Mouse (Mus musculus): ENCODE measurements at regions not wholly inside any gene's neighbourhood (a gene's known extent, or its start where the extent isn't known, plus 50 kb on each side); places are given as distances from the start of the nearest gene placed in this dataset.

GRCm38 (mm10) chr12:25365600-25366267, 268.8 kb upstream of the Id2 start:
- Histone ChIP-seq H3K4me1 (ENCODE audit: insufficient read depth, low read length) (no peaks in the 10 kb centered on the region), H3K27ac (no peak overlapping the region), H3K4me2 (ENCODE audit: low read depth, low read length) (no peak overlapping the region), H3K4me3 (ENCODE audit: low read length) (no peak overlapping the region), H3K27me3 (ENCODE audit: insufficient read depth, low read length) (no peaks in the 10 kb centered on the region), H3K9me3 (ENCODE audit: low read length) (no peaks in the 10 kb centered on the region), H3K9ac (replicated peaks; ENCODE audit: low read length) (no peak overlapping the region), H3K36me3 (ENCODE audit: insufficient read depth, low read length) (no peaks in the 10 kb centered on the region)
- DNase-seq (ENCODE audit: low spot score), result no peak
- 73% methylated on average over 3 of the region's 3 CpGs for WGBS
- no peak for ATAC-seq
- no peak for TF ChIP-seq CTCF (IDR thresholded peaks at IDR 0.05; ENCODE audit: low read depth)

- Histone ChIP-seq H3K4me1 (ENCODE audit: insufficient read depth, low read length) (no peaks in the 10 kb centered on the region), H3K27me3 (ENCODE audit: insufficient read depth, low read length) (no peaks in the 10 kb centered on the region), H3K27ac (no peak overlapping the region), H3K36me3 (ENCODE audit: insufficient read depth, low read length) (no peaks in the 10 kb centered on the region), H3K9me3 (ENCODE audit: low read length) (no peaks in the 10 kb centered on the region), H3K4me3 (ENCODE audit: low read length) (no peak overlapping the region), H3K9ac (replicated peaks; ENCODE audit: low read length) (no peak overlapping the region), H3K4me2 (ENCODE audit: low read depth, low read length) (no peak overlapping the region)
- ATAC-seq (no peak), DNase-seq (ENCODE audit: low spot score) (no peak)
- no peak for TF ChIP-seq CTCF (IDR thresholded peaks at IDR 0.05; ENCODE audit: low read depth)
- 63% methylated on average over 7 of the region's 7 CpGs for WGBS
Measured at GRCm38 (mm10) chr12:25364966-25365568, 268.1 kb upstream of the Id2 start.

DNA sequence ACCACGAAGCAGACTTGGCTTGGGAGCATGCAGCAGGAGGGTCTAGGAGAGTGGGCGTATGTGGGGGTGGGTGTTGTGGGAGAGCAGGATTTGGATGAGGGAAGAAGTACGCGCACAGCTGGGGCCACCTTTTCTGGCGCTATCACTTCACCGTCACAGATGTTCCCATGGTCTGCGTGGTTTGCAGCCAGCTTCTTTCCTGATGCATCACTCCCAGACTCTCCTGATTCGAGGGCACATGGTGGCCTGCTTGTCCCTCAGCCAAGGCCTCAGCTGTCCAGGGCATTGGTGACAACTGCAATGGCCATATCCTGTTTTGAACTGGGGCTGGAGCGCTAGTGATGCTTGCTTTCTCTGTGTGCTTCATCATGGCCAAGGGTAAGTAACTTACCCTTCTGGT, 266.9 kb upstream of the Id2 start:
- no peak for DNase-seq (ENCODE audit: low spot score)

DNA sequence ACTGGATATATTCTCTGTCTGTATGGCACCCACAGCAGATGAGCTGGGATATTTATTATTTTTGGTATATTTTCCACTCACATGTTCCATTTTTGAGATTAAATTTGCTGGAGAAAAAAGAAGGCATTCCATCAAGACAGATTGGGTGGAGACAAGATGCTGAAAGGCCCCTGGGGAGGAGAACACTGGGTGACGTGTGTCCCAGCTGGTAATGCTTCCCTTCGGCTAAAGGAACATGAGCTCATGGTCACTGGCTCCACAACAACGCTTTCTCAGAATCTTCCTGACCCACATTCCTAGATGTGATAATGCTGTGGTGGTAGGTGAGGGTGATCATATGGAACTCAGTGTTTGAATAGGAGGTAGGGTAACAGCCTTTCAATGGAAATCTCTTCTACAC, 266.4 kb upstream of the Id2 start:
- ATAC-seq (no peak), DNase-seq (ENCODE audit: low spot score) (no peak)
- TF ChIP-seq CTCF (IDR thresholded peaks at IDR 0.05; ENCODE audit: low read depth), result no peak
- Histone ChIP-seq H3K27me3 (ENCODE audit: insufficient read depth, low read length) (no peaks in the 10 kb centered on the region), H3K9ac (replicated peaks; ENCODE audit: low read length) (no peak overlapping the region), H3K4me1 (ENCODE audit: insufficient read depth, low read length) (no peaks in the 10 kb centered on the region), H3K9me3 (ENCODE audit: low read length) (no peaks in the 10 kb centered on the region), H3K36me3 (ENCODE audit: insufficient read depth, low read length) (no peaks in the 10 kb centered on the region), H3K4me3 (ENCODE audit: low read length) (no peak overlapping the region), H3K27ac (no peak overlapping the region), H3K4me2 (ENCODE audit: low read depth, low read length) (no peak overlapping the region)
- 82% methylated on average over 3 of the region's 3 CpGs for WGBS

More for the DNA sequence above, 266.9 kb upstream of the Id2 start:
- H3K4me2 ChIP-seq (ENCODE audit: low read depth, low read length), result no peak overlapping the region
- H3K9ac ChIP-seq (replicated peaks; ENCODE audit: low read length), result no peak overlapping the region
- H3K4me1 ChIP-seq (ENCODE audit: insufficient read depth, low read length), result no peaks in the 10 kb centered on the region
- no peaks in the 10 kb centered on the region for H3K27me3 ChIP-seq (ENCODE audit: insufficient read depth, low read length)
- H3K4me3 ChIP-seq (ENCODE audit: low read length), result no peak overlapping the region
- H3K9me3 ChIP-seq (ENCODE audit: low read length), result no peaks in the 10 kb centered on the region
- 85% methylated on average over 9 of the region's 9 CpGs for WGBS
- no peaks in the 10 kb centered on the region for H3K36me3 ChIP-seq (ENCODE audit: insufficient read depth, low read length)
- H3K27ac ChIP-seq, result no peak overlapping the region
- TF ChIP-seq CTCF (IDR thresholded peaks at IDR 0.05; ENCODE audit: low read depth), result no peak
- no peak for ATAC-seq

DNA sequence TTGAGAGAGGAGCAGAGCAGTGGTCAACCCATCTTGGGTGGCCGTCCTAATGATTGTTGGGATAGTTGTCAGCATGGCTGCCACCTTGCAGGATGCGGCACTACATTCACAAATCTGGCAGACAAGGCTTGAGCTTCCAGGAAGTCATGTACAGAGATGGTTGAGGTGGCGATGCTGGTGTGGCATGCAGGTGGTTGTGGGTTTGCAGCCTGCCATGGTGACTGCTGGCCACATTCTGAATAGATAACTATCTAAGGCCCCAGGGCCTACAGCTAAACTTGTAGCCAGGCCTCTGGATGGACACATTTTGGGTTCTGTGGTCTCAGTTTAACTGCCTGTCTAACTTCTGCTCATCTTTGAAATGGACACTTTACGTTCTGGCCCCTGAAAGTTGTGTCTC, 265.8 kb upstream of the Id2 start:
- no peak for DNase-seq (ENCODE audit: low spot score)
- H3K27me3 ChIP-seq (ENCODE audit: insufficient read depth, low read length), result no peaks in the 10 kb centered on the region
- no peak overlapping the region for H3K9ac ChIP-seq (replicated peaks; ENCODE audit: low read length)
- no peaks in the 10 kb centered on the region for H3K36me3 ChIP-seq (ENCODE audit: insufficient read depth, low read length)
- no peak overlapping the region for H3K27ac ChIP-seq
- WGBS, result 94% methylated on average over 4 of the region's 4 CpGs
- H3K9me3 ChIP-seq (ENCODE audit: low read length), result no peaks in the 10 kb centered on the region
- no peak for TF ChIP-seq CTCF (IDR thresholded peaks at IDR 0.05; ENCODE audit: low read depth)
- H3K4me3 ChIP-seq (ENCODE audit: low read length), result no peak overlapping the region
- no peak overlapping the region for H3K4me2 ChIP-seq (ENCODE audit: low read depth, low read length)
- ATAC-seq, result no peak
- no peaks in the 10 kb centered on the region for H3K4me1 ChIP-seq (ENCODE audit: insufficient read depth, low read length)

DNA sequence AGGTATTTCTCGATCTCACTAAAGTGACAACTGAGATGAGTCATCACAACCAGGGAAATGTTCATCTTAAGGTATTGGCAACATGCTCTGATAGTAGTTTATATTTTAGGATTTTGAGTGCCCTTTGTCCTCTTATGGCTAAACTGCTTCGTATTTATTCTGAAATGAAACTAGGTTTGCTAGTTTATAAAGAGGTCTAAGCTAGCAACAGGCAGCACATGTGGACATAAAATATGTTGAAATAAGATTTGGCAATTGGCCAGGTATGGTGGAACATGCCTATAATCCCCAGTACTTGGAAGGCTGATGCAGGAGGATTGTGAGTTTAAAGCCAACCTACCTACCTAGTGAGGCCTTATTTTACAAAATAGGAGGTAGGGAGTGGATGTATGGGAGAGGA, 263.8 kb upstream of the Id2 start:
- 92% methylated on average over 2 of the region's 2 CpGs for WGBS
- H3K36me3 ChIP-seq (ENCODE audit: insufficient read depth, low read length), result no peaks in the 10 kb centered on the region
- TF ChIP-seq CTCF (IDR thresholded peaks at IDR 0.05; ENCODE audit: low read depth), result no peak
- H3K27me3 ChIP-seq (ENCODE audit: insufficient read depth, low read length), result no peaks in the 10 kb centered on the region
- H3K4me3 ChIP-seq (ENCODE audit: low read length), result no peak overlapping the region
- H3K27ac ChIP-seq, result no peak overlapping the region
- DNase-seq (ENCODE audit: low spot score) (no peak), ATAC-seq (no peak)
- H3K4me2 ChIP-seq (ENCODE audit: low read depth, low read length), result no peak overlapping the region
- no peaks in the 10 kb centered on the region for H3K4me1 ChIP-seq (ENCODE audit: insufficient read depth, low read length)
- H3K9me3 ChIP-seq (ENCODE audit: low read length), result no peaks in the 10 kb centered on the region
- H3K9ac ChIP-seq (replicated peaks; ENCODE audit: low read length), result no peak overlapping the region

DNA sequence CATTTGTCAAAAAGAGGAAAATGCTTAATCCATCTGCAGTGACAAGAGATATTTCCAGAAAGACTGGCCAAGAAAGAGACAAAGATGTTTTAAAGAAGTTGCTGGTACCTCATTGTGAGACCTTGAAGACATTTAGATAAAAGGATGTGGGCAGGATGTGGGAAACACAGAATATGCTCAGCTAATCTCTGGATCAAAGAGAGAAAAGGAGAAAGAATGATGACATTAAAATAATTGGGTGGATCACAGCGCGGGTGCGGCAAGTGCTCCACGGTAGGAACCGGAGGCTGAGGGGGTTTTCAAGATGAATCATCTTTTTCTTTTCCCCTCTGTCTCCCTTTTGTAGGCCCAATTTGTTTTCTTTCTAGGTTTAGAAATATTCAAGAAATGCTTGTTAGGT, 263.0 kb upstream of the Id2 start:
- 97% methylated on average over 5 of the region's 5 CpGs for WGBS
- Histone ChIP-seq H3K4me2 (ENCODE audit: low read depth, low read length) (no peak overlapping the region), H3K36me3 (ENCODE audit: insufficient read depth, low read length) (no peaks in the 10 kb centered on the region), H3K4me1 (ENCODE audit: insufficient read depth, low read length) (no peaks in the 10 kb centered on the region), H3K4me3 (ENCODE audit: low read length) (no peak overlapping the region), H3K9me3 (ENCODE audit: low read length) (no peaks in the 10 kb centered on the region), H3K9ac (replicated peaks; ENCODE audit: low read length) (no peak overlapping the region), H3K27ac (no peak overlapping the region), H3K27me3 (ENCODE audit: insufficient read depth, low read length) (no peaks in the 10 kb centered on the region)
- TF ChIP-seq CTCF (IDR thresholded peaks at IDR 0.05; ENCODE audit: low read depth), result no peak
- DNase-seq (ENCODE audit: low spot score), result no peak
- no peak for ATAC-seq
